Mouse (Mus musculus) G1E (cell line): ENCODE data around the gene Smad3. TPM values are rescaled to one million over a fixed set of nuclear protein-coding genes. Genes with fewer than 3 reads are reported as not detected.

ENCODE experiments used
- ATAC-seq: 2 replicates; pipeline ENCODE4 v1.8.0; 2016; ENCODE audit warnings: mild to moderate bottlenecking; ENCODE audit not compliant: insufficient number of reproducible peaks, poor library complexity, low FRiP score, severe bottlenecking; ENCODE audit errors: extremely low read depth
- DNase-seq: peaks from one replicate; pipeline ENCODE4 v3.0.0; 2012; ENCODE audit warnings: low spot score
- H3K27me3 ChIP-seq: 2 replicates; pipeline ENCODE4 v1.6.1; 2012; ENCODE audit warnings: mild to moderate bottlenecking, low read length, inconsistent platforms; ENCODE audit not compliant: insufficient read depth
- H3K36me3 ChIP-seq: replicated peaks from 2 replicates; pipeline ENCODE3; 2012; ENCODE audit warnings: mild to moderate bottlenecking, inconsistent platforms
- H3K4me1 ChIP-seq: 2 replicates; pipeline ENCODE4 v1.6.1; 2012; ENCODE audit warnings: low read depth, low read length, inconsistent platforms, mixed read lengths; ENCODE audit not compliant: insufficient read depth
- H3K4me3 ChIP-seq: 2 replicates; pipeline ENCODE4 v1.5.1; 2012; ENCODE audit warnings: low read depth, mild to moderate bottlenecking, inconsistent platforms, low read length, moderate library complexity, mixed read lengths
- H3K9me3 ChIP-seq: replicated peaks from 2 replicates; pipeline ENCODE4 v1.6.1; 2012; ENCODE audit warnings: inconsistent platforms
- CTCF ChIP-seq: IDR thresholded peaks from 2 replicates; pipeline ENCODE4 v1.5.1; 2012; ENCODE audit warnings: low read depth, low read length, inconsistent platforms, mixed read lengths
- GATA1 ChIP-seq: IDR thresholded peaks from 2 replicates; pipeline ENCODE4 v1.6.1; 2012; ENCODE audit warnings: borderline replicate concordance, low read length, inconsistent platforms, mixed read lengths
- GATA2 ChIP-seq: IDR thresholded peaks from 2 replicates; pipeline ENCODE4 v1.6.1; 2012; ENCODE audit warnings: low read depth, low read length, inconsistent platforms, borderline replicate concordance
- POLR2AphosphoS5 ChIP-seq: IDR thresholded peaks from 2 replicates; pipeline ENCODE4 v1.6.1; 2012; ENCODE audit warnings: low read depth, low read length, inconsistent platforms; ENCODE audit not compliant: insufficient replicate concordance
- TAL1 ChIP-seq: conservative IDR thresholded peaks from 2 replicates; pipeline ENCODE4 v1.6.1; 2012; ENCODE audit warnings: low read depth, low read length, inconsistent platforms, mixed read lengths
- polyA plus RNA-seq: library from polyadenylated mRNA; stranded (reverse); fragments of >175 nt; gene quantifications from 2 replicates; pipeline ENCODE4 v1.2.3, GENCODE M21; 2012
- total RNA-seq, 2 experiments: library from RNA; stranded (forward) in 1 of 2; stranded (reverse) in 1 of 2; fragments of 200-1000 nt in 1 of 2; fragments of >200 nt in 1 of 2; fragmentation: Nextera tagmentation in 1 of 2; gene quantifications; 2 replicates each; pipeline ENCODE4 v1.2.3; 2014 to 2017

The Smad3 gene
- total and polyA plus RNA-seq, 3 experiments, result 0.87 to 4.8 (median 1.2) TPM

GRCm38 (mm10) chr9:63697606-63698005 lies 60.2 kb downstream of the Smad3 start:
- DNase-seq, result no peak
- Histone ChIP-seq H3K4me1 (no peaks in the 10 kb centered on the region), H3K4me3 (no peak overlapping the region), H3K36me3 (no peaks in the 10 kb centered on the region), H3K9me3 (no peaks in the 10 kb centered on the region), H3K27me3 (peaks cover 2% of the 10 kb centered on the region; the same call in 1 of the 2 replicates)
- ATAC-seq, result no peak
- TF ChIP-seq CTCF, result no peak
- TF ChIP-seq GATA2, result no peak
- TF ChIP-seq GATA1, result no peak
- TF ChIP-seq POLR2AphosphoS5, result no peak
- no peak for TF ChIP-seq TAL1

- Histone ChIP-seq H3K27me3 (0 out of 2 replicates have a peak, but pooled peaks cover 2% of the 10 kb centered on the region), H3K4me3 (no peak overlapping the region), H3K4me1 (no peaks in the 10 kb centered on the region), H3K36me3 (no peaks in the 10 kb centered on the region), H3K9me3 (no peaks in the 10 kb centered on the region)
- TF ChIP-seq GATA1 (no peak), CTCF (no peak), GATA2 (no peak), TAL1 (no peak), POLR2AphosphoS5 (no peak)
- DNase-seq, result no peak
- ATAC-seq, result no peak
Observed at GRCm38 (mm10) chr9:63696463-63697105, 61.2 kb downstream of the Smad3 start.

GRCm38 (mm10) chr9:63691960-63692359 lies 65.8 kb downstream of the Smad3 start:
- H3K9me3 ChIP-seq, result no peaks in the 10 kb centered on the region
- H3K4me3 ChIP-seq, result no peak overlapping the region
- DNase-seq (no peak), ATAC-seq (no peak)
- TF ChIP-seq POLR2AphosphoS5 (no peak), CTCF (no peak), TAL1 (no peak), GATA2 (no peak), GATA1 (no peak)
- H3K36me3 ChIP-seq, result no peaks in the 10 kb centered on the region
- no peaks in the 10 kb centered on the region for H3K4me1 ChIP-seq
- H3K27me3 ChIP-seq, result 0 out of 2 replicates have a peak, but pooled peaks cover 5% of the 10 kb centered on the region

- Histone ChIP-seq H3K36me3 (no peaks in the 10 kb centered on the region), H3K9me3 (no peaks in the 10 kb centered on the region), H3K27me3 (peaks cover 5% of the 10 kb centered on the region; the same call in 1 of the 2 replicates), H3K4me1 (no peaks in the 10 kb centered on the region), H3K4me3 (no peak overlapping the region)
- ATAC-seq (no peak), DNase-seq (no peak)
- TF ChIP-seq GATA2 (no peak), CTCF (no peak), POLR2AphosphoS5 (no peak), GATA1 (no peak), TAL1 (no peak)
Observed at GRCm38 (mm10) chr9:63690511-63690910, 67.3 kb downstream of the Smad3 start.

- Histone ChIP-seq H3K9me3 (no peaks in the 10 kb centered on the region), H3K4me1 (no peaks in the 10 kb centered on the region), H3K27me3 (peaks cover 6% of the 10 kb centered on the region), H3K4me3 (no peak overlapping the region), H3K36me3 (no peaks in the 10 kb centered on the region)
- TF ChIP-seq TAL1 (no peak), POLR2AphosphoS5 (no peak), GATA2 (no peak), CTCF (no peak)
- ATAC-seq, result no peak
- no peak for DNase-seq
Observed at GRCm38 (mm10) chr9:63687413-63688015, 70.3 kb downstream of the Smad3 start.

- DNase-seq (no peak), ATAC-seq (no peak)
- Histone ChIP-seq H3K4me1 (no peaks in the 10 kb centered on the region), H3K9me3 (no peaks in the 10 kb centered on the region), H3K27me3 (peaks cover 14% of the 10 kb centered on the region), H3K4me3 (no peak overlapping the region), H3K36me3 (no peaks in the 10 kb centered on the region)
- TF ChIP-seq CTCF (no peak), GATA1 (no peak)
Observed at GRCm38 (mm10) chr9:63685352-63685751, 72.4 kb downstream of the Smad3 start.
